In genomic region chr10:78311886-78312635, GRCm38 (mm10) we compare ENCODE assay signal across 14 mouse cellular contexts. TPM values are rescaled to one million over a fixed set of nuclear protein-coding genes. Genes with fewer than 3 reads are reported as not detected.
DNase-seq lines count a peak whose midpoint lies in the region; ATAC-seq and TF ChIP-seq lines count a peak whose summit lies in the region.
"Had no signal": no experiment of that assay in that cellular context is flagged by ENCODE, and none has a peak within 500 bp of the region (broad histone marks: within the 10 kb centered on the region; RNA-seq: fewer than 3 reads in every experiment).

No protein-coding gene starts in this region.

- TF ChIP-seq EP300 in stomach, postnatal 0 days (optimal IDR thresholded peaks at IDR 0.05) = no peak

- peak; percentile 25; the same call in 1 of the 2 replicates for ATAC-seq in liver, embryonic 16.5 days (ENCODE audit: low read depth)
- ATAC-seq in stomach, postnatal 0 days (ENCODE audit: low FRiP score, low TSS enrichment) = peak; percentile 59; the same call in 1 of the 2 replicates
- ATAC-seq: inflammation-experienced regulatory T-cells, adult 6 months had no signal

- H3K4me1 ChIP-seq in liver, embryonic 16.5 days (ENCODE audit: control insufficient read depth, low read depth, low read length) = peaks cover 5% of the 10 kb centered on the region
- H3K4me1 ChIP-seq in stomach, postnatal 0 days (replicated peaks; ENCODE audit: control insufficient read depth, insufficient read depth) = peaks cover 8% of the 10 kb centered on the region; the same call in 1 of the 2 replicates

- peak; percentile 52 for DNase-seq in gastrocnemius, adult 18-20 months (ENCODE audit: low spot score)
- DNase-seq in gastrocnemius, postnatal 14 days = no peak
- peak; percentile 30 for DNase-seq in ovary, postnatal 36 days (ENCODE audit: low spot score)
- DNase-seq in ovary, postnatal 10 days (ENCODE audit: low spot score) = no peak
- DNase-seq in stomach, postnatal 0 days (ENCODE audit: low spot score) = peak; percentile 68
- no peak for DNase-seq in layer of hippocampus, adult 2 months (ENCODE audit: low spot score in 2 of 2)
- DNase-seq in spleen, postnatal 36 days (ENCODE audit: low spot score in 2 of 2) = no peak
- DNase-seq: cerebellum, adult 18-20 months; layer of hippocampus, postnatal 36 days had no signal

- no peak overlapping the region for H3K27ac ChIP-seq in liver, embryonic 16.5 days (ENCODE audit: low read length)
- H3K27ac ChIP-seq in stomach, postnatal 0 days (replicated peaks) = no peak overlapping the region; the same call in 1 of the 2 replicates
- H3K27ac ChIP-seq in layer of hippocampus, adult 2 months = no peak overlapping the region
- H3K27ac ChIP-seq: heart, embryonic 13.5 days; neural tube, embryonic 13.5 days had no signal

- H3K4me3 ChIP-seq in liver, embryonic 16.5 days (ENCODE audit: low read depth, low read length) = no peak overlapping the region
- H3K4me3 ChIP-seq in stomach, postnatal 0 days (ENCODE audit: low read depth, low read length) = no peak overlapping the region
- no peak overlapping the region for H3K4me3 ChIP-seq in layer of hippocampus, adult 2 months
- H3K4me3 ChIP-seq: erythroblast, embryonic 14.5 days; heart, embryonic 13.5 days; neural tube, embryonic 13.5 days had no signal

- H3K4me2 ChIP-seq in liver, embryonic 16.5 days (ENCODE audit: low read depth, low read length) = no peak overlapping the region
- H3K4me2 ChIP-seq in stomach, postnatal 0 days (replicated peaks; ENCODE audit: low read depth) = no peak overlapping the region
- H3K4me2 ChIP-seq: heart, embryonic 13.5 days; neural tube, embryonic 13.5 days had no signal

- no peaks in the 10 kb centered on the region for H3K27me3 ChIP-seq in liver, embryonic 16.5 days (ENCODE audit: control insufficient read depth, insufficient read depth, low read depth, low read length)
- no peaks in the 10 kb centered on the region for H3K27me3 ChIP-seq in stomach, postnatal 0 days (ENCODE audit: control insufficient read depth, insufficient read depth, low read length)
- H3K27me3 ChIP-seq: heart, embryonic 13.5 days; neural tube, embryonic 13.5 days had no signal

- no peak overlapping the region for H3K9ac ChIP-seq in liver, embryonic 16.5 days (ENCODE audit: low read depth, low read length)
- H3K9ac ChIP-seq in stomach, postnatal 0 days (ENCODE audit: low read length) = peak overlapping the region; percentile 13; the same call in 1 of the 2 replicates
- H3K9ac ChIP-seq: heart, embryonic 13.5 days; neural tube, embryonic 13.5 days had no signal

- no peak for TF ChIP-seq CTCF in stomach, postnatal 0 days (IDR thresholded peaks at IDR 0.05; ENCODE audit: low read depth)
- TF ChIP-seq CTCF in layer of hippocampus, adult 2 months (conservative IDR thresholded peaks at IDR 0.05) = no peak

- WGBS in liver, embryonic 16.5 days (ENCODE audit: insufficient replicate concordance) = 53% methylated on average over 13 of the region's 13 CpGs
- WGBS in stomach, postnatal 0 days = 52% methylated on average over 13 of the region's 13 CpGs

- intact Hi-C loops in gastrocnemius, postnatal 14 days (cut with DNase I; ENCODE audit: low total_unique reads) = no loop called here

- H3K36me3 ChIP-seq in liver, embryonic 16.5 days (ENCODE audit: control insufficient read depth, insufficient read depth) = no peaks in the 10 kb centered on the region
- H3K36me3 ChIP-seq in stomach, postnatal 0 days (ENCODE audit: control insufficient read depth, insufficient read depth, low read length) = no peaks in the 10 kb centered on the region; the same call in 1 of the 2 replicates

- no peaks in the 10 kb centered on the region for H3K9me3 ChIP-seq in liver, embryonic 16.5 days (replicated peaks; ENCODE audit: control insufficient read depth, low read length)
- no peaks in the 10 kb centered on the region for H3K9me3 ChIP-seq in stomach, postnatal 0 days (ENCODE audit: control insufficient read depth, low read length)
- H3K9me3 ChIP-seq: heart, embryonic 13.5 days; neural tube, embryonic 13.5 days had no signal

RNA-seq across cellular contexts. Expression of gene Agpat3, which starts 40.2 kb away (rescaled TPM):
- total RNA-seq in gastrocnemius, adult 18-20 months (2021) = 100 to 1,000 TPM; 115 to 118 TPM
- 100 to 1,000 TPM; 160 to 164 TPM for total RNA-seq in gastrocnemius, postnatal 14 days (2021)
- polyA plus RNA-seq in liver, embryonic 16.5 days (2015; fragmentation: Nextera tagmentation; extraction: Ambion mirVana) = 20.6 and 26.8 TPM in 2 replicates
- 69.9 and 71.5 TPM in 2 replicates for polyA plus RNA-seq in stomach, postnatal 0 days (2015; fragmentation: Nextera tagmentation; extraction: Ambion mirVana)
- total RNA-seq in layer of hippocampus, adult 2 months (2021) = 100 to 1,000 TPM; 207 to 216 TPM

Comparison
In these comparisons a context has a peak if more than half of its experiments do, and no peak if none do; other contexts are left out.
1. DNase-seq: peak in gastrocnemius, adult 18-20 months (single experiment), ovary, postnatal 36 days (single experiment) and stomach, postnatal 0 days (single experiment); none in gastrocnemius, postnatal 14 days (single experiment), ovary, postnatal 10 days (single experiment), layer of hippocampus, adult 2 months (0 of 2) and spleen, postnatal 36 days (0 of 2).